In genomic region chr19:44511451-44512231, GRCm38 (mm10) we compare ENCODE assay signal across 10 mouse cellular contexts. TPM values are rescaled to one million over a fixed set of nuclear protein-coding genes. Genes with fewer than 3 reads are reported as not detected.
DNase-seq lines count a peak whose midpoint lies in the region; ATAC-seq and TF ChIP-seq lines count a peak whose summit lies in the region.
"Had no signal": no experiment of that assay in that cellular context is flagged by ENCODE, and none has a peak within 500 bp of the region (broad histone marks: within the 10 kb centered on the region; RNA-seq: fewer than 3 reads in every experiment).

No protein-coding gene starts in this region.

- peak; percentile 38; the same call in 1 of the 2 replicates for TF ChIP-seq CTCF in gastrocnemius, adult 2 months (IDR thresholded peaks at IDR 0.05)
- TF ChIP-seq CTCF in liver, postnatal 0 days (IDR thresholded peaks at IDR 0.05; ENCODE audit: low read depth): no peak

- H3K36me3 ChIP-seq in forebrain, embryonic 13.5 days (ENCODE audit: poor library complexity, severe bottlenecking): no peaks in the 10 kb centered on the region
- H3K36me3 ChIP-seq in intestine, embryonic 16.5 days (ENCODE audit: control insufficient read depth, insufficient read depth, low read length): no peaks in the 10 kb centered on the region
- no peaks in the 10 kb centered on the region for H3K36me3 ChIP-seq in liver, postnatal 0 days (replicated peaks; ENCODE audit: insufficient read depth, low read length)
- H3K36me3 ChIP-seq in stomach, embryonic 15.5 days: no peaks in the 10 kb centered on the region
- H3K36me3 ChIP-seq: G1E had no signal

- intact Hi-C loops in gastrocnemius, adult 2 months (cut with DNase I): no loop called here
- intact Hi-C loops in gastrocnemius, postnatal 36 days (cut with DNase I): no loop called here

- peaks cover 97% of the 10 kb centered on the region for H3K27me3 ChIP-seq in forebrain, embryonic 13.5 days
- H3K27me3 ChIP-seq in intestine, embryonic 16.5 days (replicated peaks; ENCODE audit: control insufficient read depth, insufficient read depth, low read length): peaks cover 42% of the 10 kb centered on the region
- H3K27me3 ChIP-seq in liver, postnatal 0 days (ENCODE audit: insufficient read depth, low read length): peaks cover 77% of the 10 kb centered on the region
- H3K27me3 ChIP-seq in stomach, embryonic 15.5 days (replicated peaks): peaks cover 50% of the 10 kb centered on the region

- no peak for ATAC-seq in forebrain, embryonic 13.5 days
- ATAC-seq in intestine, embryonic 16.5 days: peak; percentile 44
- ATAC-seq in liver, postnatal 0 days: no peak
- no peak for ATAC-seq in stomach, embryonic 15.5 days (ENCODE audit: insufficient read depth, low FRiP score, low read depth)

- DNase-seq in gastrocnemius, adult 2 months: peak; percentile 61
- no peak for DNase-seq in gastrocnemius, postnatal 36 days
- DNase-seq in Muller cell, postnatal 12 days (ENCODE audit: inconsistent ontology term): peak; percentile 61
- no peak for DNase-seq in liver, postnatal 0 days
- DNase-seq in spleen, postnatal 4 days (ENCODE audit: low spot score in 2 of 2): no peak

- no peak overlapping the region for H3K27ac ChIP-seq in gastrocnemius, adult 2 months
- H3K27ac ChIP-seq in forebrain, embryonic 13.5 days: peak overlapping the region; percentile 17; the same call in 1 of the 2 replicates
- no peak overlapping the region for H3K27ac ChIP-seq in intestine, embryonic 16.5 days (ENCODE audit: low read length)
- H3K27ac ChIP-seq in liver, postnatal 0 days (ENCODE audit: low read depth): no peak overlapping the region
- no peak overlapping the region for H3K27ac ChIP-seq in stomach, embryonic 15.5 days

- no peaks in the 10 kb centered on the region for H3K9me3 ChIP-seq in forebrain, embryonic 13.5 days (replicated peaks)
- H3K9me3 ChIP-seq in intestine, embryonic 16.5 days (ENCODE audit: control insufficient read depth, low read length): no peaks in the 10 kb centered on the region
- H3K9me3 ChIP-seq in liver, postnatal 0 days (ENCODE audit: low read length): no peaks in the 10 kb centered on the region
- no peaks in the 10 kb centered on the region for H3K9me3 ChIP-seq in stomach, embryonic 15.5 days
- H3K9me3 ChIP-seq: G1E had no signal

- WGBS in forebrain, embryonic 13.5 days: under 1% methylated on average over 61 of the region's 66 CpGs
- under 1% methylated on average over 66 of the region's 66 CpGs for WGBS in intestine, embryonic 16.5 days
- 1% methylated on average over 64 of the region's 66 CpGs for WGBS in liver, postnatal 0 days (ENCODE audit: insufficient replicate concordance)
- 2% methylated on average over 66 of the region's 66 CpGs for WGBS in stomach, embryonic 15.5 days

- H3K9ac ChIP-seq in forebrain, embryonic 13.5 days: peak overlapping the region; percentile 65
- H3K9ac ChIP-seq in intestine, embryonic 16.5 days (ENCODE audit: low read depth, low read length): peak overlapping the region; percentile 54
- no peak overlapping the region for H3K9ac ChIP-seq in liver, postnatal 0 days (replicated peaks)
- no peak overlapping the region; the same call in 1 of the 2 replicates for H3K9ac ChIP-seq in stomach, embryonic 15.5 days

- no peak for TF ChIP-seq EP300 in liver, postnatal 0 days (IDR thresholded peaks at IDR 0.05; ENCODE audit: low read depth)

- peak overlapping the region; percentile 71 for H3K4me3 ChIP-seq in gastrocnemius, adult 2 months
- peak overlapping the region; percentile 39 for H3K4me3 ChIP-seq in forebrain, embryonic 13.5 days
- peak overlapping the region; percentile 53 for H3K4me3 ChIP-seq in intestine, embryonic 16.5 days (ENCODE audit: low read length)
- H3K4me3 ChIP-seq in liver, postnatal 0 days (ENCODE audit: low read depth, low read length): peak overlapping the region; percentile 25
- peak overlapping the region; percentile 40 for H3K4me3 ChIP-seq in stomach, embryonic 15.5 days (replicated peaks)

- H3K4me1 ChIP-seq in forebrain, embryonic 13.5 days: peaks cover 53% of the 10 kb centered on the region
- peaks cover 16% of the 10 kb centered on the region; the same call in 1 of the 2 replicates for H3K4me1 ChIP-seq in intestine, embryonic 16.5 days (ENCODE audit: control insufficient read depth, insufficient read depth, low read length)
- peaks cover 8% of the 10 kb centered on the region for H3K4me1 ChIP-seq in liver, postnatal 0 days (ENCODE audit: insufficient read depth)
- peaks cover 27% of the 10 kb centered on the region for H3K4me1 ChIP-seq in stomach, embryonic 15.5 days

- peak overlapping the region; percentile 67 for H3K4me2 ChIP-seq in forebrain, embryonic 13.5 days
- H3K4me2 ChIP-seq in intestine, embryonic 16.5 days (ENCODE audit: low read depth, low read length): peak overlapping the region; percentile 88
- H3K4me2 ChIP-seq in liver, postnatal 0 days (ENCODE audit: low read depth, low read length): peak overlapping the region; percentile 57
- peak overlapping the region; percentile 77 for H3K4me2 ChIP-seq in stomach, embryonic 15.5 days

RNA-seq across cellular contexts. Expression of gene Wnt8b, which starts 18.4 kb away (rescaled TPM):
- not detected for total RNA-seq in gastrocnemius, adult 2 months (2021)
- total RNA-seq in gastrocnemius, postnatal 36 days (2021): not detected
- 8.1 and 16.7 TPM in 2 replicates for polyA plus RNA-seq in forebrain, embryonic 13.5 days (2015; fragmentation: Nextera tagmentation; extraction: Ambion mirVana)
- polyA plus RNA-seq in intestine, embryonic 16.5 days (2015; fragmentation: Nextera tagmentation; extraction: Ambion mirVana): not detected in 2 replicates
- not detected in 2 replicates for polyA plus RNA-seq in liver, postnatal 0 days (2015; fragmentation: Nextera tagmentation; extraction: Ambion mirVana)
- 0.12 and 0.15 TPM in 2 replicates for polyA plus RNA-seq in stomach, embryonic 15.5 days (2015; fragmentation: Nextera tagmentation; extraction: Ambion mirVana)
- polyA plus RNA-seq: G1E had no signal

RNA-seq across cellular contexts. Expression of gene Sec31b, which starts 34.0 kb away (rescaled TPM):
- total RNA-seq in gastrocnemius, adult 2 months (2021): 10 to 100 TPM; 19.0 to 21.9 TPM
- total RNA-seq in gastrocnemius, postnatal 36 days (2021): 10 to 100 TPM; 15.3 to 17.6 TPM
- 0.15 and 0.40 TPM in 2 replicates for polyA plus RNA-seq in forebrain, embryonic 13.5 days (2015; fragmentation: Nextera tagmentation; extraction: Ambion mirVana)
- 0.24 and 0.75 TPM in 2 replicates for polyA plus RNA-seq in intestine, embryonic 16.5 days (2015; fragmentation: Nextera tagmentation; extraction: Ambion mirVana)
- polyA plus RNA-seq in liver, postnatal 0 days (2015; fragmentation: Nextera tagmentation; extraction: Ambion mirVana): 0.54 and 0.57 TPM in 2 replicates
- polyA plus RNA-seq in stomach, embryonic 15.5 days (2015; fragmentation: Nextera tagmentation; extraction: Ambion mirVana): 0.63 and 0.66 TPM in 2 replicates

RNA-seq across cellular contexts. Expression of gene Gm20538, which starts 41.0 kb away (rescaled TPM):
- not detected for total RNA-seq in gastrocnemius, adult 2 months (2021)
- not detected for total RNA-seq in gastrocnemius, postnatal 36 days (2021)
- polyA plus RNA-seq in forebrain, embryonic 13.5 days (2015; fragmentation: Nextera tagmentation; extraction: Ambion mirVana): not detected in 2 replicates
- not detected in 2 replicates for polyA plus RNA-seq in intestine, embryonic 16.5 days (2015; fragmentation: Nextera tagmentation; extraction: Ambion mirVana)
- not detected in 2 replicates for polyA plus RNA-seq in liver, postnatal 0 days (2015; fragmentation: Nextera tagmentation; extraction: Ambion mirVana)
- 1.0 TPM in 1 of 2 replicates, not detected in the other for polyA plus RNA-seq in stomach, embryonic 15.5 days (2015; fragmentation: Nextera tagmentation; extraction: Ambion mirVana)
- total RNA-seq: G1E had no signal
- polyA plus RNA-seq: G1E; large intestine, adult 2 months had no signal

RNA-seq across cellular contexts. Expression of gene Ndufb8, which starts 43.6 kb away (rescaled TPM):
- 1,000 to 10,000 TPM in 1 of 2 experiments, 100 to 1,000 TPM in 1; 866 to 1,200 TPM for total RNA-seq in gastrocnemius, adult 2 months (2021)
- total RNA-seq in gastrocnemius, postnatal 36 days (2021): 100 to 1,000 TPM; 906 to 972 TPM
- 441 and 467 TPM in 2 replicates for polyA plus RNA-seq in forebrain, embryonic 13.5 days (2015; fragmentation: Nextera tagmentation; extraction: Ambion mirVana)
- polyA plus RNA-seq in intestine, embryonic 16.5 days (2015; fragmentation: Nextera tagmentation; extraction: Ambion mirVana): 650 and 667 TPM in 2 replicates
- 394 and 410 TPM in 2 replicates for polyA plus RNA-seq in liver, postnatal 0 days (2015; fragmentation: Nextera tagmentation; extraction: Ambion mirVana)
- polyA plus RNA-seq in stomach, embryonic 15.5 days (2015; fragmentation: Nextera tagmentation; extraction: Ambion mirVana): 542 and 594 TPM in 2 replicates

RNA-seq across cellular contexts. Expression of gene Hif1an, which starts 51.0 kb away (rescaled TPM):
- 100 to 1,000 TPM; 100 to 116 TPM for total RNA-seq in gastrocnemius, adult 2 months (2021)
- 10 to 100 TPM; 93.2 to 95.3 TPM for total RNA-seq in gastrocnemius, postnatal 36 days (2021)
- 32.5 and 37.2 TPM in 2 replicates for polyA plus RNA-seq in forebrain, embryonic 13.5 days (2015; fragmentation: Nextera tagmentation; extraction: Ambion mirVana)
- polyA plus RNA-seq in intestine, embryonic 16.5 days (2015; fragmentation: Nextera tagmentation; extraction: Ambion mirVana): 25.7 and 31.3 TPM in 2 replicates
- polyA plus RNA-seq in liver, postnatal 0 days (2015; fragmentation: Nextera tagmentation; extraction: Ambion mirVana): 5.3 and 6.8 TPM in 2 replicates
- polyA plus RNA-seq in stomach, embryonic 15.5 days (2015; fragmentation: Nextera tagmentation; extraction: Ambion mirVana): 27.0 and 27.2 TPM in 2 replicates

Comparison
In these comparisons a context has a peak if more than half of its experiments do, and no peak if none do; other contexts are left out.
1. DNase-seq: peak in gastrocnemius, adult 2 months (single experiment) and Muller cell, postnatal 12 days (single experiment); none in gastrocnemius, postnatal 36 days (0 of 2), liver, postnatal 0 days (single experiment) and spleen, postnatal 4 days (0 of 2).
2. H3K9ac ChIP-seq: peak in forebrain, embryonic 13.5 days (single experiment) and intestine, embryonic 16.5 days (single experiment); none in liver, postnatal 0 days (single experiment) and stomach, embryonic 15.5 days (single experiment).
3. Peak in every context shown above with its lines, with median percentiles within 50 percentile points of each other: H3K4me3 ChIP-seq and H3K4me2 ChIP-seq.